7 mouse cellular contexts compared by ENCODE assay signal in genomic region chr17:71782242-71782698, GRCm38 (mm10). TPM values are rescaled to one million over a fixed set of nuclear protein-coding genes. Genes with fewer than 3 reads are reported as not detected.
DNase-seq lines count a peak whose midpoint lies in the region; ATAC-seq and TF ChIP-seq lines count a peak whose summit lies in the region.

No protein-coding gene starts in this region.

- no peaks in the 10 kb centered on the region; the same call in 1 of the 2 replicates for H3K27me3 ChIP-seq in embryonic facial prominence, embryonic 11.5 days (ENCODE audit: control insufficient read depth, insufficient read depth, low read length)
- H3K27me3 ChIP-seq in heart, embryonic 16.5 days (ENCODE audit: control insufficient read depth, insufficient read depth, low read length), result peaks cover 4% of the 10 kb centered on the region
- peaks cover 28% of the 10 kb centered on the region for H3K27me3 ChIP-seq in limb, embryonic 12.5 days

- TF ChIP-seq POLR2A in lung, adult 2 months (IDR thresholded peaks at IDR 0.05; ENCODE audit: borderline replicate concordance, extremely low read depth, low read depth, low read length), result no peak

- H3K36me3 ChIP-seq in embryonic facial prominence, embryonic 11.5 days (replicated peaks; ENCODE audit: control insufficient read depth, insufficient read depth, low read depth, low read length), result no peaks in the 10 kb centered on the region
- H3K36me3 ChIP-seq in heart, embryonic 16.5 days (ENCODE audit: control insufficient read depth, insufficient read depth), result 0 out of 2 replicates have a peak, but pooled peaks cover 2% of the 10 kb centered on the region
- H3K36me3 ChIP-seq in limb, embryonic 12.5 days, result no peaks in the 10 kb centered on the region

- ATAC-seq in embryonic facial prominence, embryonic 11.5 days (replicated peaks; ENCODE audit: insufficient number of reproducible peaks, low FRiP score, low TSS enrichment, low read depth), result peak; percentile 74
- peak; percentile 80 for ATAC-seq in heart, embryonic 16.5 days (replicated peaks; ENCODE audit: extremely low read depth, insufficient read depth, low FRiP score)
- peak; percentile 37 for ATAC-seq in limb, embryonic 12.5 days (ENCODE audit: insufficient number of reproducible peaks, insufficient read depth, low FRiP score, low TSS enrichment, low read depth)

- peak; percentile 24 for DNase-seq in lung, adult 2 months
- no peak for DNase-seq in lung, postnatal 25 days (ENCODE audit: low spot score)
- DNase-seq in embryonic facial prominence, embryonic 11.5 days (ENCODE audit: low spot score), result no peak
- DNase-seq in retina, embryonic 14.5 days (ENCODE audit: low spot score), result peak; percentile 71
- DNase-seq in urinary bladder, postnatal 36 days (ENCODE audit: low spot score in 2 of 2), result no peak

- H3K27ac ChIP-seq in embryonic facial prominence, embryonic 11.5 days (replicated peaks; ENCODE audit: low read depth, low read length), result no peak overlapping the region
- peak overlapping the region; percentile 89 for H3K27ac ChIP-seq in heart, embryonic 16.5 days (ENCODE audit: low read length)
- no peak overlapping the region for H3K27ac ChIP-seq in limb, embryonic 12.5 days

- WGBS in lung, adult 2 months, result 1% methylated on average over 29 of the region's 29 CpGs
- 0% methylated on average over 11 of the region's 29 CpGs for WGBS in embryonic facial prominence, embryonic 11.5 days
- under 1% methylated on average over 29 of the region's 29 CpGs for WGBS in heart, embryonic 16.5 days
- 2% methylated on average over 13 of the region's 29 CpGs for WGBS in limb, embryonic 12.5 days

- peak overlapping the region; percentile 88 for H3K4me2 ChIP-seq in embryonic facial prominence, embryonic 11.5 days (ENCODE audit: low read depth, low read length)
- peak overlapping the region; percentile 73 for H3K4me2 ChIP-seq in heart, embryonic 16.5 days (ENCODE audit: low read depth, low read length)
- peak overlapping the region; percentile 91 for H3K4me2 ChIP-seq in limb, embryonic 12.5 days

- H3K9ac ChIP-seq in embryonic facial prominence, embryonic 11.5 days (replicated peaks; ENCODE audit: low read length), result peak overlapping the region; percentile 81
- H3K9ac ChIP-seq in heart, embryonic 16.5 days (ENCODE audit: low read length), result peak overlapping the region; percentile 90
- peak overlapping the region; percentile 84 for H3K9ac ChIP-seq in limb, embryonic 12.5 days (replicated peaks)

- peak overlapping the region; percentile 61 for H3K4me3 ChIP-seq in lung, adult 2 months (replicated peaks; ENCODE audit: extremely low read depth, low read depth, low read length)
- peak overlapping the region; percentile 77 for H3K4me3 ChIP-seq in embryonic facial prominence, embryonic 11.5 days (ENCODE audit: low read depth, low read length)
- peak overlapping the region; percentile 79 for H3K4me3 ChIP-seq in heart, embryonic 16.5 days (ENCODE audit: low read length)
- peak overlapping the region; percentile 88 for H3K4me3 ChIP-seq in limb, embryonic 12.5 days (replicated peaks)

- TF ChIP-seq CTCF in lung, adult 2 months (IDR thresholded peaks at IDR 0.05; ENCODE audit: insufficient read depth, low read length), result no peak

- H3K4me1 ChIP-seq in lung, adult 2 months (ENCODE audit: control insufficient read depth, insufficient read depth, low read length), result no peaks in the 10 kb centered on the region
- H3K4me1 ChIP-seq in embryonic facial prominence, embryonic 11.5 days (ENCODE audit: control insufficient read depth, insufficient read depth, low read length), result no peaks in the 10 kb centered on the region
- H3K4me1 ChIP-seq in heart, embryonic 16.5 days (ENCODE audit: control insufficient read depth, insufficient read depth, low read length), result peaks cover 20% of the 10 kb centered on the region
- H3K4me1 ChIP-seq in limb, embryonic 12.5 days (replicated peaks), result peaks cover 11% of the 10 kb centered on the region; the same call in 1 of the 2 replicates

- no peaks in the 10 kb centered on the region for H3K9me3 ChIP-seq in embryonic facial prominence, embryonic 11.5 days (replicated peaks; ENCODE audit: control insufficient read depth, low read length)
- H3K9me3 ChIP-seq in heart, embryonic 16.5 days (replicated peaks; ENCODE audit: control insufficient read depth, low read length), result peaks cover 10% of the 10 kb centered on the region
- H3K9me3 ChIP-seq in limb, embryonic 12.5 days, result peaks cover 14% of the 10 kb centered on the region; the same call in 1 of the 2 replicates

RNA-seq across cellular contexts. Expression of gene Clip4, which starts 14.0 kb away (rescaled TPM):
- 14.7 and 25.9 TPM in 2 replicates for polyA plus RNA-seq in lung, adult 2 months (2012; rRNA removed)
- polyA plus RNA-seq in embryonic facial prominence, embryonic 11.5 days (2014; fragmentation: Nextera tagmentation; extraction: Ambion mirVana), result 4.4 and 5.0 TPM in 2 replicates
- 35.8 and 37.2 TPM in 2 replicates for polyA plus RNA-seq in heart, embryonic 16.5 days (2015; fragmentation: Nextera tagmentation; extraction: Ambion mirVana)
- 5.3 and 5.9 TPM in 2 replicates for polyA plus RNA-seq in limb, embryonic 12.5 days (2016; fragmentation: Nextera tagmentation; extraction: Ambion mirVana)

RNA-seq across cellular contexts. Expression of gene Pcare, which starts 29.6 kb away (rescaled TPM):
- 0.02 and 0.03 TPM in 2 replicates for polyA plus RNA-seq in lung, adult 2 months (2012; rRNA removed)
- not detected in 2 replicates for polyA plus RNA-seq in embryonic facial prominence, embryonic 11.5 days (2014; fragmentation: Nextera tagmentation; extraction: Ambion mirVana)
- polyA plus RNA-seq in heart, embryonic 16.5 days (2015; fragmentation: Nextera tagmentation; extraction: Ambion mirVana), result 0.03 TPM in 1 of 2 replicates, not detected in the other
- polyA plus RNA-seq in limb, embryonic 12.5 days (2016; fragmentation: Nextera tagmentation; extraction: Ambion mirVana), result not detected in 2 replicates

Comparison
In these comparisons a context has a peak if more than half of its experiments do, and no peak if none do; other contexts are left out.
1. DNase-seq: peak in lung, adult 2 months (single experiment) and retina, embryonic 14.5 days (single experiment); none in lung, postnatal 25 days (single experiment), embryonic facial prominence, embryonic 11.5 days (single experiment) and urinary bladder, postnatal 36 days (0 of 2).
2. Peak in every context shown above with its lines, with median percentiles within 50 percentile points of each other: H3K4me3 ChIP-seq, ATAC-seq, H3K4me2 ChIP-seq and H3K9ac ChIP-seq.